Mouse (Mus musculus) forebrain, embryonic 14.5 days (tissue): Measurements from ENCODE around the gene Cbx5. TPM values are rescaled to one million over a fixed set of nuclear protein-coding genes. Genes with fewer than 3 reads are reported as not detected.

ENCODE experiments used
- ATAC-seq: fragments of 200-750 bp; cut with Nextera tagmentation; 2 replicates; pipeline ENCODE4 v1.8.0; 2017; ENCODE audit warnings: mild to moderate bottlenecking, moderate library complexity
- DNase-seq: peaks from one replicate; pipeline ENCODE4 v3.0.0-alpha.2; 2015; ENCODE audit warnings: low spot score
- H3K27ac ChIP-seq: fragments of 300-500 bp; sonication (generic); 2 replicates; pipeline ENCODE4 v1.5.1; 2014; ENCODE audit warnings: low read depth, mild to moderate bottlenecking, control low read depth, low read length, moderate library complexity
- H3K27me3 ChIP-seq: fragments of 300-500 bp; sonication (generic); replicated peaks from 2 replicates; pipeline ENCODE4 v1.6.1; 2014; ENCODE audit warnings: low read length, control low read depth, mixed read lengths; ENCODE audit not compliant: control insufficient read depth, insufficient read depth
- H3K36me3 ChIP-seq: fragments of 300-500 bp; sonication (generic); 2 replicates; pipeline ENCODE4 v1.6.1; 2014; ENCODE audit warnings: low read length, control low read depth; ENCODE audit not compliant: control insufficient read depth, insufficient read depth
- H3K4me1 ChIP-seq: fragments of 300-500 bp; sonication (generic); 2 replicates; pipeline ENCODE4 v1.6.1; 2014; ENCODE audit warnings: antibody characterized with exemption, low read length, control low read depth; ENCODE audit not compliant: control insufficient read depth, insufficient read depth
- H3K4me2 ChIP-seq: fragments of 300-500 bp; sonication (generic); 2 replicates; pipeline ENCODE4 v1.6.1; 2014; ENCODE audit warnings: mild to moderate bottlenecking, control low read depth, low read length
- H3K4me3 ChIP-seq: fragments of 300-500 bp; sonication (generic); 2 replicates; pipeline ENCODE4 v1.5.1; 2014; ENCODE audit warnings: low read depth, low read length, control low read depth
- H3K9ac ChIP-seq: fragments of 300-500 bp; sonication (generic); 2 replicates; pipeline ENCODE4 v1.6.1; 2014; ENCODE audit warnings: mild to moderate bottlenecking, low read length, control low read depth, moderate library complexity
- H3K9me3 ChIP-seq: fragments of 300-500 bp; sonication (generic); replicated peaks from 2 replicates; pipeline ENCODE4 v1.6.1; 2016; ENCODE audit warnings: low read length, control low read depth, mixed read lengths; ENCODE audit not compliant: control insufficient read depth
- WGBS: fragments of 180-500 bp; shearing (Covaris S2); extraction: QIAGEN DNeasy Blood & Tissue Kit; methylation state at CpG from one replicate; pipeline ENCODE4 v1.1.7; 2014; 5-methylcytosine and 5-hydroxymethylcytosine counted together
- polyA plus RNA-seq: library from polyadenylated mRNA; unstranded; fragments of >200 nt; fragmentation: Nextera tagmentation; extraction: Ambion mirVana; gene quantifications from 2 replicates; pipeline ENCODE4 v1.2.1, GENCODE M21; 2014

The Cbx5 gene
- polyA plus RNA-seq, 1 experiment from 2014 or later: 154 TPM

DNA sequence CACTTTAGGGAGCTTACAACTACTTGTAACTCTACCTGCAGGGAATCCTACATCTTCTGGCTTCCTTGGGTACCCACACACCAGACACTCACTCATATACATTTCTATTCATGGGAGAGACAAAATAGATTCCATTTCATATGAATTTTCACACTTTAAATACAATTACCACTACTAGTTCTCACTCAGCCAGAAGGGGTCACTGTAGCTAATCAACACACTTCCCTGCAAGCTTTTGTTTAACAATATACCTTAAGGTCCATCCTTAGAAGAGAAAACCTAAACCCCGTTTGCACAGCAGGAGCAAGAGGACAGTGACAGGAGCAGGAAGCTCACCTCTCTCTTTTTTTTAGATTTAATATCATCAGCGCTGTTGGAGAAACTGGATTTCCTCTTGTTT, 34.5 kb downstream of the Cbx5 start:
- Histone ChIP-seq H3K9me3 (no peaks in the 10 kb centered on the region), H3K27ac (no peak overlapping the region), H3K9ac (no peak overlapping the region), H3K4me2 (no peak overlapping the region), H3K27me3 (no peaks in the 10 kb centered on the region), H3K4me1 (no peaks in the 10 kb centered on the region), H3K4me3 (no peak overlapping the region), H3K36me3 (peaks cover 82% of the 10 kb centered on the region)
- 63% methylated on average over 2 of the region's 2 CpGs for WGBS
- DNase-seq (peak; percentile 46), ATAC-seq (no peak)

DNA sequence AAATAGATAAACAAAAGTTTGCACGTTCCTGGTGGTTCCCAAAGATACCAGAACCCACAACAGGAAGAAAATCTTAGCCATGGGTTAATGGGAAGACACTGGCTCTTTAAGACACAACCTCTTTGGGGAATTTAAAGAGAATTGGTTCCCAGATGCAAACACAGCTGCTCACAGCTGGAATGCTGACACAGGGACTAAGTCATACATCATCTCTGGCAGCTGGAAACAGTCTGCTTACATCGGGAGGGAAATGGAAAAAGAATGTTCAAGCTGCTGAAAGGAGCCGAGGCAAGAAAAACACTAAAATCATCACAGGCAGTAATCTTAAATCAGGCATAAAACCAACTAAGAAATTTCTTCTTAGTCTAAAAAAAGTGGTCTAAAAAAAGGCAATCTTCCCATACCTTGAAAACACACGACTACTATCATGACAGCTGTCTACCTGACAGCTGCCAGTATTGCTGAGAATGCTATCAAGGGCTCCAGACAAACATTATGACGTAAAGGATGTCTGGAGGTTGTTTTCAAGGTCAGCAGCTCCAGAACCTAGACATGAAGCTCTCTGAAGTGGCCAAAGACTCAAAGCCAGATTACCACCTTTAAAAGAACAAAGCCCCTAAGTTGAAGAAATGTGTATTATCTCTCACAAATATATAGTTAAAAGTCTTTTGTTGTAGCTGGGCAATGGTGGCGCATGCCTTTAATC, 37.4 kb downstream of the Cbx5 start:
- Histone ChIP-seq H3K9ac (no peak overlapping the region), H3K4me1 (no peaks in the 10 kb centered on the region), H3K27me3 (no peaks in the 10 kb centered on the region), H3K9me3 (no peaks in the 10 kb centered on the region), H3K4me3 (no peak overlapping the region), H3K4me2 (no peak overlapping the region), H3K27ac (no peak overlapping the region), H3K36me3 (peaks cover 89% of the 10 kb centered on the region)
- WGBS: 85% methylated on average over 6 of the region's 6 CpGs
- DNase-seq: peak; percentile 48
- ATAC-seq: no peak

DNA sequence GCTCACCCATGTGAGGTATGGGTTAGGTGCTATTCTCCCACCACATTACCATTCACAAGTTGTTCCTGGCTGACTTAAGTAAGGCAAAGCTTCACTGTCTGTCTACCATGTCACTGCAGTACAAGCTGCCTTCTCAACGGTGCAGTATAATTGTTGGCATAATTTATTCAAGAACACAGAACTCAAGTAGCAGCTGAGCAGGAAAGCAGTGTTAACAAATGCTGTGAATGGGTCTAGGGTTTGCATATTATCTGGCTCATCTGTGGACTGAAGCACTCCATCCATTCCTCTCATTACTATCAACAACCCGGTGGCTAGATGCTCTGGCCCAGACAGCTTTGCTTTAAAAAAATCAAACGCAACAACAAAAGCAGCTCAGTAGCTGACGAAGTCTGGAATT, 41.8 kb downstream of the Cbx5 start:
- H3K4me3 ChIP-seq: no peak overlapping the region
- no peak overlapping the region for H3K4me2 ChIP-seq
- WGBS: 75% methylated on average over 4 of the region's 4 CpGs
- peaks cover 91% of the 10 kb centered on the region for H3K36me3 ChIP-seq
- DNase-seq: no peak
- peak; percentile 40; the same call in 1 of the 2 replicates for ATAC-seq
- H3K4me1 ChIP-seq: no peaks in the 10 kb centered on the region
- no peaks in the 10 kb centered on the region for H3K27me3 ChIP-seq
- H3K9ac ChIP-seq: no peak overlapping the region
- H3K27ac ChIP-seq: no peak overlapping the region
- no peaks in the 10 kb centered on the region for H3K9me3 ChIP-seq

DNA sequence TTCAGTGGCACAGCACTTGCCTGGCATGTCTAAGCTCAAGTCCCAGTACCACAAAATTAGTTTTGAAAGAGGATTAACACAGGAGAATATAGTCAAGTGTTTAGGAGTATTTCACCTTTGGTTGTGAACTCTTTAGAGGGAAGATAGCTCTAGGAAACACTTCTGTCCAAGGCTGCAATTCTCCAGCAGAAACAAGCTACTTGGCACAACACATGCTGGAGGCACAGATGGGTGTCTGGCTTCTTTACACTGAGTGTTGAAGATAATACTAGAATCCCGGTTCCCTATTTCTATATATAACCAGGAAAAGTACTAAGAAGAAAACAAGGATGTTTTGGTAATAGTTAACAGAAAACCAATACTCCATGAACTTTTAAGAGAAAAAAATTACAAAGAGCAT, 42.8 kb downstream of the Cbx5 start:
- H3K9me3 ChIP-seq: no peaks in the 10 kb centered on the region
- no peak overlapping the region for H3K9ac ChIP-seq
- ATAC-seq (no peak), DNase-seq (no peak)
- WGBS: 77% methylated on average over 1 of the region's 1 CpGs
- H3K36me3 ChIP-seq: peaks cover 90% of the 10 kb centered on the region
- no peak overlapping the region for H3K4me2 ChIP-seq
- H3K27ac ChIP-seq: no peak overlapping the region
- H3K4me3 ChIP-seq: no peak overlapping the region
- H3K4me1 ChIP-seq: no peaks in the 10 kb centered on the region
- no peaks in the 10 kb centered on the region for H3K27me3 ChIP-seq

DNA sequence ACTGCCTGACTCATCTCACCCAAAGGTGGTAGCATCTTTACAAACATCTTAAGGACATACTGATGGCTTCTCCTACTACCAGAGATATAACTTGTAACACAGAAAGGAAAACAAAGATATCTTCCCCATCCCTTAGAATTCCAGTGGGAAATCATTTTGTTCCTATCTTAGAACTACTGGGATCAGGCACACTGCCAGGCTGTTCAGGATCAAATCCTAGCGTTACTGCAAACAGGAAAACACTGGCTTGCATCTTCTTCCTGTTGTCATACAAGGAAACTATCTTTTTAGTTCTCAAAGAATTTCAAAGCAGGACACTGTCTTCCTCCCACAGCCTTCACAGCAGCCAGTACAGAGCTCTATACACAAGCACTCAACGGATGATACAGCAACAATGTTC, 46.0 kb downstream of the Cbx5 start:
- ATAC-seq (no peak), DNase-seq (no peak)
- no peak overlapping the region for H3K9ac ChIP-seq
- WGBS: 91% methylated on average over 2 of the region's 2 CpGs
- no peak overlapping the region for H3K4me3 ChIP-seq
- H3K4me2 ChIP-seq: no peak overlapping the region
- H3K27ac ChIP-seq: no peak overlapping the region
- H3K36me3 ChIP-seq: peaks cover 86% of the 10 kb centered on the region
- no peaks in the 10 kb centered on the region for H3K4me1 ChIP-seq
- no peaks in the 10 kb centered on the region for H3K27me3 ChIP-seq
- no peaks in the 10 kb centered on the region for H3K9me3 ChIP-seq

DNA sequence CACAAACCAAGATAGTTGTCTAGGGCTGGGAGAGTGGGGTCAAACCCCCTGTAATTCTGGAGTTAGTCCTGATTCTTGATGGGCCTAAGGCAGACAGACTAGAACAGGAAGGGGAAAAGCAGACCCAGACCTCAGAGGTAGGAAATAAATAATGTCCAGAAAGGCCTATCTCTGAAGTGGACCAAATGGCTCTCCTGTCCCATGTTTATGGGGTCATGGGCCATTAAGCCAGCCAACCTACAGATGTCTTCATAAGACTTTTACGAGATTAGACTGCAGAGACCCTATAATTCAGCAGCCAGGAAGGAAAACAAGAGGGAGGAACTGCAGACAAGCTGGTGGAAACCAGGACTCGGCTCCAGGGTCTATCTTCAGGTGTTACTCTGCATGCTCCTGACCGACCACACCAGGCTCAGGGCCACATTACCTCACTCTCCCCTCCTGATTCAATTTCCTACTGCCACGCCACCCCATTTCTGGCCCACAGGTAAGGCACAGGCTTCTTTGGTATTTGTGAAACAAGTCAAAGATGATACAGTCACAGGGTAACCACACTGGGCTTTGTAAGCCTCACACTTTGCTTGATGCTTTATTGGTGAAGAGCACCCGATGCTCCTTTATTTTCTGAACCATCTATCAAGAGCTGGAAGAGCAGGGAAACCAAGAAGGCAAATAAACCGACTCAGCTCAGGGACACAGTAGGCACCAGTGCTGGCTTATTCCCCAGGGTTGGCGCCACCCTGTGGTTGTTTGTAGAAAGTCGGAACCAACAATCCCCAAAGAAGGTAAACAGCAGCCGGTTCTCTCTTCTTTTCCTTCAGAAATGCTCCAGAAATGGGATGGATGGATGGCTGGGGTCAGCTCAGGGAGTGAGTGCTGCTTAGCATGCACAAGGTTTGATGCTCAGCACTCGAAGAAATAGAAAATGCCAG, 48.8 kb downstream of the Cbx5 start:
- ATAC-seq: no peak
- Histone ChIP-seq H3K27me3 (no peaks in the 10 kb centered on the region), H3K4me2 (no peak overlapping the region), H3K9ac (no peak overlapping the region), H3K27ac (no peak overlapping the region), H3K36me3 (peaks cover 60% of the 10 kb centered on the region), H3K4me3 (no peak overlapping the region), H3K4me1 (no peaks in the 10 kb centered on the region), H3K9me3 (no peaks in the 10 kb centered on the region)
- 66% methylated on average over 10 of the region's 10 CpGs for WGBS
- DNase-seq: no peak

DNA sequence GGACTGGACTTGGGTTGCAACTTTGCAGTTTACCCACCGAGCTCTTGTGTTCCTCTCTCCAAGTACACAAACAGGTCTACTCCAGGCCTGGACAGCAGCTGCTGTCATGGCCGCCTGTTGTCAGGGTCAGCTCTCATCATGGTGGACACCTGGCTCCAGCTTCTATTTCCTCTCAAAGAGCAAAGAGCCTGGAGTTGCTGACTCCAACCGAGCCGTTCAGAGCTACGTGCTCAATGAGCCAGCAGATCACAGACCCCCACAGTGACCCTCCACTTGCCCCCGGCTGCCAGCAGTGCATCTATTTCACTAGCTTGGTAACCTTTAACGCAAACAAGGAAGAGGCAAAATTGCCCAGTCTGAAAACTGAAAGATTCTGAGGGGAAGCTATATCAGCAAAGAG, 49.5 kb downstream of the Cbx5 start:
- Histone ChIP-seq H3K36me3 (peaks cover 54% of the 10 kb centered on the region), H3K27ac (no peak overlapping the region), H3K9me3 (no peaks in the 10 kb centered on the region), H3K4me2 (no peak overlapping the region), H3K4me3 (no peak overlapping the region), H3K27me3 (no peaks in the 10 kb centered on the region), H3K9ac (no peak overlapping the region), H3K4me1 (no peaks in the 10 kb centered on the region)
- 88% methylated on average over 7 of the region's 7 CpGs for WGBS
- ATAC-seq (no peak), DNase-seq (no peak)

DNA sequence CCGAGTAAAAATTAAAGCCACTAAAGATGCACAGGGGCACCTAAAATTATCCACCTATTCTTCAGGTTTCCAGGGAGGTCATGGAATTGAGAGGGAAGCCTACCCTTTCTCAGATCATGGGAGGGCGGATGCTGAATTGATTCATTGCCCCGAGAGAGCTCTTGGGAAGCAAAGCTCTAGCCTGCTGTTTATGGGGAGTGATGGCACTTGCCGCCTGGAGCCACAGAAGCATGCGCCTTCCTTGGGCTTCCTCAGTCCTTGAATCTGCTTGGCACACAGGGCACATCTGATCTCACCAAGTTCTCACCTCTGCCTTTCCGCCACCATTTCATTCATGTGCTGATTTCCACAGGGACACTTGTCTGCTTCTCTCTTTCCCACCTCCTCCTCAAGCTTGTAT, 51.8 kb downstream of the Cbx5 start:
- no peak overlapping the region for H3K9ac ChIP-seq
- no peak overlapping the region for H3K4me2 ChIP-seq
- H3K4me3 ChIP-seq: no peak overlapping the region
- no peak for DNase-seq
- H3K27me3 ChIP-seq: 0 out of 2 replicates have a peak, but pooled peaks cover 3% of the 10 kb centered on the region
- no peak for ATAC-seq
- no peaks in the 10 kb centered on the region for H3K9me3 ChIP-seq
- 80% methylated on average over 6 of the region's 6 CpGs for WGBS
- peaks cover 5% of the 10 kb centered on the region for H3K4me1 ChIP-seq
- H3K27ac ChIP-seq: no peak overlapping the region
- H3K36me3 ChIP-seq: peaks cover 33% of the 10 kb centered on the region
